Mouse (Mus musculus) liver, embryonic 12.5 days (tissue): ENCODE results near the gene Stard3nl. TPM values are rescaled to one million over a fixed set of nuclear protein-coding genes. Genes with fewer than 3 reads are reported as not detected.
"Not testable (repeated sequence)": the region's sequence is repeated elsewhere in the genome, so short reads cannot be mapped to it uniquely, and the experiment has no call there.

Experiments used
- ATAC-seq: fragments of 200-750 bp; cut with Nextera tagmentation; 2 replicates; pipeline ENCODE4 v1.8.0; 2017; ENCODE audit warnings: moderate number of reproducible peaks, mild to moderate bottlenecking, moderate library complexity
- H3K27ac ChIP-seq: fragments of 300-500 bp; sonication (generic); 2 replicates; pipeline ENCODE4 v1.5.1; 2016; ENCODE audit warnings: mild to moderate bottlenecking
- H3K27me3 ChIP-seq: fragments of 300-500 bp; sonication (generic); replicated peaks from 2 replicates; pipeline ENCODE4 v1.6.1; 2016; ENCODE audit warnings: mild to moderate bottlenecking, moderate library complexity
- H3K36me3 ChIP-seq: fragments of 300-500 bp; sonication (generic); 2 replicates; pipeline ENCODE4 v1.6.1; 2016; ENCODE audit warnings: mild to moderate bottlenecking, moderate library complexity
- H3K4me1 ChIP-seq: fragments of 300-500 bp; sonication (generic); 2 replicates; pipeline ENCODE4 v1.6.1; 2016
- H3K4me2 ChIP-seq: fragments of 300-500 bp; sonication (generic); 2 replicates; pipeline ENCODE4 v1.6.1; 2016; ENCODE audit warnings: mild to moderate bottlenecking, moderate library complexity
- H3K4me3 ChIP-seq: fragments of 300-500 bp; sonication (generic); 2 replicates; pipeline ENCODE4 v1.5.1; 2016; ENCODE audit warnings: mild to moderate bottlenecking, moderate library complexity
- H3K9ac ChIP-seq: fragments of 300-500 bp; sonication (generic); 2 replicates; pipeline ENCODE4 v1.6.1; 2016; ENCODE audit warnings: mild to moderate bottlenecking, moderate library complexity
- H3K9me3 ChIP-seq: fragments of 300-500 bp; sonication (generic); replicated peaks from 2 replicates; pipeline ENCODE4 v1.6.1; 2016; ENCODE audit warnings: mild to moderate bottlenecking, moderate library complexity
- WGBS: fragments of 180-500 bp; shearing (Covaris S2); methylation state at CpG from one replicate; pipeline ENCODE4 v1.1.7; 2016; ENCODE audit not compliant: insufficient replicate concordance; 5-methylcytosine and 5-hydroxymethylcytosine counted together
- polyA plus RNA-seq: library from polyadenylated mRNA; unstranded; fragments of >200 nt; fragmentation: Nextera tagmentation; extraction: Ambion mirVana; gene quantifications from 2 replicates; pipeline ENCODE4 v1.2.1, GENCODE M21; 2016

The Stard3nl gene
- polyA plus RNA-seq, 1 experiment from 2014 or later, result 33.5 TPM

DNA sequence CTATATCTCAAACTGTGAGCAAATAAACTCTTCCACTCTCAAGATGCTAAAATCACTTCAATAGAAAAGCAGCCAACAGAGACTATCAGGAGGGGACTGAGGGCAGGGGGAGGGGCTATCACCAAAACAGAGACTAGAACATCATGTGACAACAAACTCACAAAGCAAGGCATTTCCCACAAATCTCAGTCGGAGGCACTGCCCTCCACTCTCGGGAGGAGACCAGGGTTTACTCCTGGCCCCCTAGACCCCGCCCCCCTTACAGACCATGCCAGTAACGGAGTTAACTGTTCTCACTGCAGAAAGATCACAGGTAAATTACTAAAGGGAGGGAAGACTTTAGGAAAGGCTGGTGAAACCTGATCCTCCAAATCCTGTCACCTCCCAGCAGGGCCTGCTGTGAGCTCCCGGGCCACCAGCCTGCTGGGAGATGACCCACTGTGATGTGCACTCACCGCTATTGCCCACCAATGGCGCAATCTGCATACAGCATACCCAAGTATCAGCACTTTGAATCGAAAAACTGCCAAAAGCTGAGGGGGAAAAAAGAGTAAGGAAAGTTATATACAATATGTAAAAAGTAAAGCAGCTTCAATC, 23.4 kb downstream of the Stard3nl start:
- Histone ChIP-seq H3K9ac (no peak overlapping the region), H3K27ac (no peak overlapping the region), H3K36me3 (peaks cover 33% of the 10 kb centered on the region), H3K4me2 (no peak overlapping the region), H3K4me3 (no peak overlapping the region), H3K4me1 (no peaks in the 10 kb centered on the region), H3K9me3 (no peaks in the 10 kb centered on the region), H3K27me3 (no peaks in the 10 kb centered on the region)
- no peak for ATAC-seq
- whole genome bisulfite sequencing, result 53% methylated on average over 8 of the region's 8 CpGs

DNA sequence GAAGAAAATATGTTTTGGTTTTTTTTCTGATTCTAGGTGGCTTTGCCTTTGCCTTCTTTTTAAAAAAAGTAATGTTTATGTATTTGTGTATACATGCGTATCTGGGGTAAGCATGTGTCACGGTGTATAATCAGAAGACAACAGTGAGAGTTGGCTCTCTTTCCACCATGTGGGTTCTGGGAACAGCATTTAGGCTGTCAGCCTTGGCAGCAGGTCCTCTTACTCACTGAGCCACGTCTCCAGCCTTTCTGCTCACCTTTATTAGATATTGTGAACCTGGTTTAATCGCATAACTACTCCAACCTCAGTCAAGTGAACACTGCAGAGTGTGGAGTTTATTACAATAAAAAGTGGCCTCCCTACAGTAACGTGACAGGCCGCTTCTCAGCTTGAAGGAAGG, 26.8 kb downstream of the Stard3nl start:
- Histone ChIP-seq H3K36me3 (peaks cover 42% of the 10 kb centered on the region), H3K9ac (no peak overlapping the region), H3K4me2 (no peak overlapping the region), H3K27me3 (no peaks in the 10 kb centered on the region), H3K4me3 (no peak overlapping the region), H3K4me1 (no peaks in the 10 kb centered on the region), H3K9me3 (no peaks in the 10 kb centered on the region), H3K27ac (no peak overlapping the region)
- WGBS, result 77% methylated on average over 6 of the region's 6 CpGs
- no peak for ATAC-seq

DNA sequence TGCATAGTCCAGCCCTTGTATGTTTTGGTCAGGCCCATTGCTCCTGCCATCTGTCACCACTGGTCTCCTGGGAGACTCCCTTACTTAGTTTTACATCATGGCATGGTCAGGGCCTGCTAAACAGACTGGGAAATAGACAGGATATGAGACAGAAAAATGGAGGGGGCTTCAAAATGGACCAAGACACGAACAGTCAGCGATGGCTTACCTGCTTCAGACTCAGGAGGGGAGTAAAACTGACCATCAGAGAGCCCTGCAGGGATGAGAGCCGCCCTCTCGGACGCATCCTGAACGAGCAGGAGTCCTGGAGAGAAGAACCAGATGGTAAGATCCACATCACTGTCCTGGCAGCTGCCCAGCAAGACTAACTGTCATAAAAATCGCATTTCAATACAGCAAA, 28.1 kb downstream of the Stard3nl start:
- Histone ChIP-seq H3K4me1 (no peaks in the 10 kb centered on the region), H3K9me3 (no peaks in the 10 kb centered on the region), H3K27ac (no peak overlapping the region), H3K36me3 (peaks cover 40% of the 10 kb centered on the region), H3K4me2 (no peak overlapping the region), H3K27me3 (no peaks in the 10 kb centered on the region), H3K9ac (no peak overlapping the region), H3K4me3 (no peak overlapping the region)
- 83% methylated on average over 7 of the region's 7 CpGs for WGBS
- ATAC-seq, result no peak

DNA sequence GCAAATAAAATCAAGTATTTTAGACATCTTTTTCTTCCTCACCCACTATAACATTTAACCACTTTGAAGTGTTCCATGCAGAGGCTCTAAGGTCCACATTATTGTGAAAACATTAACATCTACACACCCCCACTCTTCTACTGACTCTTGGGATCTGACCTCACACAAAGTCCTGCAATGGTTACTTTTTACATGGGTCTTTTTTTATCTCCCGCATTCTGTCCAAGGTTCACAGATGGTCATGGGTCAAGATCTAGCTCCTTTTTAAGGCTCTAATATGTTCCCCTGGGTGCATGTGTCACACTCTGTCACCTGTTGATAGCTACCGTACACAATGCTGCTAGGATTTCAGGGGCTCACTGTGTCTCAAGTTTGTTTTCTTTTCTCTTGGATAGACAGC, 28.7 kb downstream of the Stard3nl start:
- Histone ChIP-seq H3K27ac (no peak overlapping the region), H3K9me3 (no peaks in the 10 kb centered on the region), H3K4me3 (no peak overlapping the region), H3K36me3 (peaks cover 33% of the 10 kb centered on the region), H3K27me3 (no peaks in the 10 kb centered on the region), H3K9ac (no peak overlapping the region), H3K4me2 (no peak overlapping the region), H3K4me1 (no peaks in the 10 kb centered on the region)
- 76% methylated on average over 2 of the region's 2 CpGs for WGBS
- ATAC-seq, result no peak

DNA sequence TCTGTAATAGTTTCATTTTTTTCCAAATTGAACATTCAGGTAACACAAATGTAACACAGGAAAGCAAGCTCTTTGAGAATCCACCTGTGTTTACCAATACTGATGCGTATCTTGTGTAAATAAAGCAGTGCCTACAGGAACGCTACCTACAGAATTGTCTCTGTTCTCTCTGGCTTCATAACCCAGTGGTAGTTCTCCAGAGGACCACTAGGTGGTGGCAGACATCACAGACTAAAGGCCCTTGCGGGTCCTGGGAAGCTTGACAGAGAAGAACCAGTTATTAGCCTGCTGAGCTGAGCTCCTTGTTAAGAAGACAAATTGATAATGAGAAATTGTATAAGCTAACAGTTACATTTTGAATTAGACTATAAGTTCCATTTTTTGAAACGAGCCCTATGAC, 30.0 kb downstream of the Stard3nl start:
- Histone ChIP-seq H3K4me3 (no peak overlapping the region), H3K9me3 (no peaks in the 10 kb centered on the region), H3K36me3 (peaks cover 29% of the 10 kb centered on the region), H3K9ac (no peak overlapping the region), H3K4me1 (no peaks in the 10 kb centered on the region), H3K27me3 (no peaks in the 10 kb centered on the region), H3K4me2 (no peak overlapping the region), H3K27ac (no peak overlapping the region)
- peak; percentile 46; the same call in 1 of the 2 replicates for ATAC-seq
- WGBS, result 35% methylated on average over 4 of the region's 4 CpGs

DNA sequence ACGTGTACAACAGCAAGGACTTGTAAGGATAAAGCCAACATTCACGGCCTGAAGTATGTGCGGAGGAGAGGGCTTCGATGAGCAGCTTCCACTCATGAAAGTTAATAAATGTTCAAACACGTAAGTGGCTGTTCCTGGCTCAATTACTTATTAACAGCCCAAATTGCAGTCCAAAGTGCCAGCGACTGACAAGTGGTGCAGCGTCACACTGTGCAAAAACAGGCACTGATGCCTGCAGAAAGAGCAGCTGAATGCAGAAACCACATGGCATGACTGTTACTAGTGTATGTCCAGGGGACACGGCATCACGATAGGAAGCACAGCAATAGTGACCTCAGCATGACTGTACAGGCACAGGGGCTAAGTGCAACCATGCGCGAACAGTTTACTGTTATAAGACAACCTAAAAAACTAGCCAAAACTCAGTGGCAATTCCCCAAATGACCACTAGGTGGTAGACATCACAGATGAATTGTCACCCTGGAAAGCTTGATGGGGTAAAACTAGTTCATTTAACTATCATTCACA, 31.3 kb downstream of the Stard3nl start:
- no peak overlapping the region for H3K4me2 ChIP-seq
- no peak overlapping the region for H3K27ac ChIP-seq
- 0 out of 2 replicates have a peak, but pooled peaks have one; percentile 13 for ATAC-seq
- WGBS, result 74% methylated on average over 11 of the region's 11 CpGs
- H3K4me3 ChIP-seq, result no peak overlapping the region
- peaks cover 20% of the 10 kb centered on the region for H3K36me3 ChIP-seq
- H3K9me3 ChIP-seq, result no peaks in the 10 kb centered on the region
- H3K4me1 ChIP-seq, result no peaks in the 10 kb centered on the region
- H3K9ac ChIP-seq, result no peak overlapping the region
- H3K27me3 ChIP-seq, result no peaks in the 10 kb centered on the region

DNA sequence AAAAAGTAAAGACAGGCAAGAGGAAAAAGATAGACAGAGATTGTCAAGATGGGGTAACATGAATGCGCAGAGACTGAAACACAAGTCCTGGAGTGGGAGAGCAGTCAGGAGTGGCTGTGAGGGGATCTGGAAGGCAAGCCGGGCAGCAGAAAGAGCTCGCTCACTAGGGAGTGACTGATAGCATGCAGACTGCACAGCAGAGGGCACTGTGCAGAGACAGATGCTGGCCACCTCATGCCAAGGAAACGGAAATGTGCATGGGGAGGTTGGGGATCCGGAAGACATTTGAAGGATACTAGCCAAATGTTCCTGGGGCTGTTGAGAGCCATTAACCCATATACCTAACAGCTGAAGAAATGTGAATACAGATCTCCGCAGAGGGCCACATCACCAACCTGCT, 33.2 kb downstream of the Stard3nl start:
- Histone ChIP-seq H3K9me3 (no peaks in the 10 kb centered on the region), H3K4me2 (no peak overlapping the region), H3K36me3 (peaks cover 23% of the 10 kb centered on the region), H3K27me3 (no peaks in the 10 kb centered on the region), H3K4me3 (no peak overlapping the region), H3K4me1 (no peaks in the 10 kb centered on the region), H3K9ac (no peak overlapping the region), H3K27ac (no peak overlapping the region)
- no peak for ATAC-seq
- WGBS, result 67% methylated on average over 6 of the region's 6 CpGs

DNA sequence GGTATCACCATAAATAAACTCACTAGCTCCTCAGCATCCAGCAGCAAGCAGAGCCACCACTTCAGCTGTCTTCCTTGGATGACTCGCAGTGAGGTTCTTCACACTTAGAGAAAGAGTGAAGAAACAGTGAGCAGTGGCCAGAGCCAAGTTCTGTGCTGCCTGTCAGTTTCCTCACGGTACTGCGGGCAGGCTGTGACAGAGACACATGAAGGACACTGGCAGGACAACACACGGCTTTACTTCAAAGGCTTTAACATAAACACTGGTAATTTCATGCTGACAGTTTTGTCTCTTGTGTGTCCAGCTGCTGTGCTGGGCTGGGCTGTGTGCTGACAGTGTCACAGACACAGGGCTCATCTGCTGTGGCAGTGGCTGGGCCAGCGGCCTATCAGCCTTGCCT, 37.6 kb downstream of the Stard3nl start:
- Histone ChIP-seq H3K9ac (no peak overlapping the region), H3K4me3 (no peak overlapping the region), H3K27me3 (no peaks in the 10 kb centered on the region), H3K4me1 (no peaks in the 10 kb centered on the region), H3K36me3 (peaks cover 12% of the 10 kb centered on the region; the same call in 1 of the 2 replicates), H3K9me3 (no peaks in the 10 kb centered on the region), H3K4me2 (no peak overlapping the region), H3K27ac (no peak overlapping the region)
- no peak for ATAC-seq
- 70% methylated on average over 5 of the region's 5 CpGs for WGBS

DNA sequence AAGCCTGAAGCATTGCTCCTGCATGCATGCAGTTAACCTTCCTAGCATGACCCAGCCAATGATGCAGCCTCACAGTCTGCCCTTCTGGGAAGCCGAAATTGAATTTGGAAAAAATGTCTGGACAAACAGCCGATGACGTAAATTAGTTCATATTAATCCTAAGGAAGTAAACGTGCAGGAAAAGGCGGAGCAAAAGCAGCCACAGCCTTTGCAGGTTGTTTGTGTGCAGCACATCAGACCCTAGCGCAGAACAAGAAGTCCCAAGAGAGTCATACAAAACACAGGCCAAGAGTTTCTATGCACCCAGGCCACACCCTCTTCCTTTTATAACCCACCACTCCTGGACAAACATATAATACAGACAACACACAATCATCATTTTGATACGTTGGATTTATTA, 38.3 kb downstream of the Stard3nl start:
- Histone ChIP-seq H3K4me3 (no peak overlapping the region), H3K36me3 (peaks cover 12% of the 10 kb centered on the region; the same call in 1 of the 2 replicates), H3K27me3 (no peaks in the 10 kb centered on the region), H3K4me1 (no peaks in the 10 kb centered on the region), H3K9ac (no peak overlapping the region), H3K27ac (no peak overlapping the region), H3K4me2 (no peak overlapping the region), H3K9me3 (no peaks in the 10 kb centered on the region)
- WGBS, result 74% methylated on average over 7 of the region's 7 CpGs
- no peak for ATAC-seq

DNA sequence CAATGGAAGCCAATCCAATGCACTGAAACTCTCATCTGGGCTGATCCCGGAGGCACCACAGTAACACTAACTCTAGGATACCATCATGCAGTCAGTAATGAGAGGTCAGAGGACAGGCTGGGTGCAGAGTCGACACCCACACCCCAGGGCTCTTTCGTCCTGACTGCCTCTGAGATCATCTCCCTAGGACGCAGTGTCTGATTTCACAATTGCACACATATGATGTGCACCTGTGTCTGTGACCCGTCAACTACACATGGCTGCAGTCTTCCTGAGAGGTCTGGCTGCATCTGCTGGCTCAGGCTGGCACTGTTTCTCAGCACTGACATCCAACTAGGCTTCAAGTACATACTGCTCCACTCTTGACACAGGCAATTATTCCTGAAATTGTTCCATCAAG, 38.9 kb downstream of the Stard3nl start:
- H3K27ac ChIP-seq, result no peak overlapping the region
- H3K4me2 ChIP-seq, result no peak overlapping the region
- no peak for ATAC-seq
- H3K9me3 ChIP-seq, result no peaks in the 10 kb centered on the region
- H3K4me1 ChIP-seq, result no peaks in the 10 kb centered on the region
- peaks cover 12% of the 10 kb centered on the region; the same call in 1 of the 2 replicates for H3K36me3 ChIP-seq
- H3K4me3 ChIP-seq, result no peak overlapping the region
- no peaks in the 10 kb centered on the region for H3K27me3 ChIP-seq
- no peak overlapping the region for H3K9ac ChIP-seq
- 69% methylated on average over 5 of the region's 5 CpGs for WGBS

DNA sequence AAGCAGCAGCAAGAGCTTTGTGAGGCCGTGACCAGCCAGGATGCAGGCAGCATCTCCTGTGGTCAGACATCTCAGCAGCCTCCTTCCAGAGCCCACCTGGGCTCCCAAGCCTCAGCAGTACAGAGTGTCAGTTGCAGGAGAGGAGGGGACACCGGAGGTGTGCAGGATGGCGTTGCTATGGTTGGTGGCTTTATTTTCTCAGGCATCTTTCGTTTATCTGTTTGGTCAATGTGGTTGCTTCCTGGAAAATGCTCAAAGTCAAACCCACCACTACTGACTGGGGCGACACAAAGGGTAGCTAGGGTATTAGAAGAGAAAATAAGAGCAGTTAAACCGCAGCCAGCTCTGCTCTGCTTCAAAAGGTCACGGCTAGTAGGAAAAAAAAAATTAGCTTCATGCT, 39.5 kb downstream of the Stard3nl start:
- Histone ChIP-seq H3K36me3 (peaks cover 12% of the 10 kb centered on the region; the same call in 1 of the 2 replicates), H3K27me3 (no peaks in the 10 kb centered on the region), H3K4me3 (no peak overlapping the region), H3K27ac (no peak overlapping the region), H3K9me3 (no peaks in the 10 kb centered on the region), H3K9ac (no peak overlapping the region), H3K4me2 (no peak overlapping the region), H3K4me1 (no peaks in the 10 kb centered on the region)
- no peak for ATAC-seq
- 67% methylated on average over 7 of the region's 7 CpGs for WGBS

DNA sequence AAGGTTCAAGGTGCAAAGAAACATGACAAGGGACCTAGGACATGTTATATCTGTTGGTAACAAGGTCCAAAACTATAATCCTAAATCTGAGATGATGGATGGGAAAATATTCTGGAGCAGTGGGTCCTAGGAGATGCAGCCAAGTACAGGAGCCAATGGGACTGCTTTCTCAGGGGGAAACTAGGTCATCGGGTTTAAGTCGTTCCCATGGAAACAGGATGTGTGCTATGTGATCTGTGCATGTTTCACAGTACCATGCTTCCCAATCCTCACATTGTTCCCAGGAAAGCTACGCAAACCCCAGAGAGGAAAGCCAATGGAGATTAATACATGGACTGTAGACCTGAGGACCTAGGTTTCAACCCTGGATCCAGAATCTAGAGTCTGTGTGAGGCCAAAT, 42.8 kb downstream of the Stard3nl start:
- Histone ChIP-seq H3K4me2 (no peak overlapping the region), H3K9me3 (no peaks in the 10 kb centered on the region), H3K36me3 (no peaks in the 10 kb centered on the region), H3K9ac (no peak overlapping the region), H3K27me3 (no peaks in the 10 kb centered on the region), H3K4me1 (no peaks in the 10 kb centered on the region), H3K27ac (no peak overlapping the region), H3K4me3 (no peak overlapping the region)
- no peak for ATAC-seq
- 76% methylated on average over 3 of the region's 3 CpGs for WGBS

DNA sequence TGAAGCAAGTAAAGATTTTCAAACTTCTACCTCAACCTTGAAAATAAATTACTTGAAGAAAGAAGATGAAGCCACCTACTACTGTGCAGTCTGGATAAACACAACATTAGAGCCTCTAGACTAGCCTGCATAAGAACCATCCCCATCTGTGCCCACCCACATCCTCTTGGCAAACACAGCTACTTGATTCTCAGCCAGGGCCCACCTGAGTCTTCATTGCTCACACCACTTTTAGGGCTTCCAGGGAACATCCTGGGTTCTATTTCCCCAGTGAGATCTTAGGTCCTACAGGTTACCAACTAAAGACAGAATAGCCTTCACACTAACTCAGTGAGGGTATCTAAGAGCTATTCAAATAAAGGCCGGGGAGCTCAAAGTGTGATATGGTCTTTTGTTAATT, 55.2 kb downstream of the Stard3nl start:
- H3K4me3 ChIP-seq, H3K4me1 ChIP-seq, H3K9me3 ChIP-seq, H3K27ac ChIP-seq, ATAC-seq, H3K9ac ChIP-seq, H3K36me3 ChIP-seq, H3K27me3 ChIP-seq, H3K4me2 ChIP-seq: not testable (repeated sequence)
- WGBS, result 65% methylated on average over 1 of the region's 1 CpGs
